Mouse (Mus musculus) thymus, postnatal 0 days (tissue): ENCODE results near the gene Pfn1. TPM values are rescaled to one million over a fixed set of nuclear protein-coding genes. Genes with fewer than 3 reads are reported as not detected.
A peak's percentile ranks its signal among the peaks of the same experiment; 100 is the strongest.

ENCODE experiments used
- DNase-seq: peaks from one replicate; pipeline ENCODE4 v3.0.0-alpha.2; 2015; ENCODE audit warnings: low spot score
- polyA plus RNA-seq: library from polyadenylated mRNA; unstranded; fragments of >200 nt; fragmentation: Nextera tagmentation; extraction: Ambion mirVana; gene quantifications from 2 replicates; pipeline ENCODE4 v1.2.1, GENCODE M21; 2015

Gene Pfn1
- 2,783 and 3,382 TPM in 2 replicates for polyA plus RNA-seq

DNA sequence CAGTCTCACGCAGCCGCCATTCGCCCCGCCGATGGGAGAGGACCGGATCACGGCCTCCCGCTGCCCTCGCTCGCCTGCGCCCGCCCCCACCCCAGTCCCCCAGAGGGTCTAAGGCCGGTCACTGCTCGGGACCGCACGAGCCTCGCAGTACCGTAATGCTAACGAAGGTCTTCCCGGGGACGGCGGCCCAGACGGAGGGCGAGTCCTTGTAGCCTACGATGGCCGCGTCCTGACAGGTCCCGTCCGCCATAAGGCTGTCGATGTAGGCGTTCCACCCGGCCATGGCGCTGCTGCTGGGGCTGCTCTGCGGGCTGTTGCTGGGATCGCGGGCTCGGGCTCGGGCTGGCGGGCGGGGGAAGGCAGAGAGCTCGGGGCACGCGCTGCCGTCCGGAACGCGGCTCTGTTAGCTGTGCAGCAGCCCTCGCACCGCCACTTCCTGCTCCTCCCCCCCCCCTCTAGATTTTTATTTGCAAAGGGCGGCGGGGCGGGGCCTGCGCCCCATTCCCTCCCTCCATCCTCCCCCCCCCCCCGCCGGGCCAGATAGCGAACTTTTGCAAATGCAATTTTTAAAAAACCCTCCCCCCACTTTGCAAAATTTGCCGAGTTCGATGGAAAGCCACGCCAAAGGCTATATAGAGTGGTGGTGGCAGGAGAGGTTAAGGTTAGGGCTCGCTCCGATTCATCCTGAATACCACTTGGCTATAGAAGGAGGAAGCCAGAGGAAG is at the start of gene Pfn1:
TSS of gene Pfn1 (minus strand) at position 447 of the 725 bp plus-strand sequence.
- peak; percentile 91 for DNase-seq

- DNase-seq: no peak
These were observed 48.3 kb upstream of the Pfn1 start for GRCm38 (mm10) chr11:70702781-70703180.

DNA sequence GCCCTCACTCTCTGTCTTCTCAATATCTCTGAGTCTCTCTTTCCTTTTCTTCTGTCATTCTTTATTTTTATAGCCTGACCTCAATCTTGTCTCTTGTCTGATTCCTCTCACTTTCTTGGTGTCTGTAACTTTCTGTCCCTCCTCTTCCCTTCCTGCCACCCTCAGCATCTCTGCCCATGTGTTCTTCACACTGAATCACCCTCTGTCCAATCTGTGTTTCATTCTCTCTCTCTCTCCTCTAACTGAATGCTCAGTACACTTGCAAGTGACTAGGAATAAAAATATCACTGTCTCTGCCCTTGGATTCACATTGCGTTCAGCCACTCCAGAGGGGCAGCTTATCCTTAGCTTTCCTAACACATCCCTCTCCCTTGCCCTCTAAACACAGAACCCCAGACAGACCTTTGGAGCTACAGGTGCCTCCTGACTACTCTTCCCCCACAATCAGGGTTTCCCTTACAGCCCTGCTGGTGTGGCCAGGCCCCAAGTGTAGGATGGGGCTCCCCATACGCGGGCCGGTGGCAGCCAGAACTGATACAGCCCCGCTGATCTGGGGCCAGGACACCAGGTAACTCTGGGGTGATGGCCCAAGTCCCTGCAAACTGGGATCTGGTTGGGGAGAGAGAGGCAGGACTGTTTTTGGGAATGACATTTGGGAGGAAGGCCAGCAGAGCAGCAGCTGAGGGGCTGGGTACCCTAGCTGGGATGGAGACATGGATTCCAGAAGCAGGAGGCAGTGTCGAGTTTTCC is 47.7 kb upstream of the Pfn1 start:
- DNase-seq: no peak

DNA sequence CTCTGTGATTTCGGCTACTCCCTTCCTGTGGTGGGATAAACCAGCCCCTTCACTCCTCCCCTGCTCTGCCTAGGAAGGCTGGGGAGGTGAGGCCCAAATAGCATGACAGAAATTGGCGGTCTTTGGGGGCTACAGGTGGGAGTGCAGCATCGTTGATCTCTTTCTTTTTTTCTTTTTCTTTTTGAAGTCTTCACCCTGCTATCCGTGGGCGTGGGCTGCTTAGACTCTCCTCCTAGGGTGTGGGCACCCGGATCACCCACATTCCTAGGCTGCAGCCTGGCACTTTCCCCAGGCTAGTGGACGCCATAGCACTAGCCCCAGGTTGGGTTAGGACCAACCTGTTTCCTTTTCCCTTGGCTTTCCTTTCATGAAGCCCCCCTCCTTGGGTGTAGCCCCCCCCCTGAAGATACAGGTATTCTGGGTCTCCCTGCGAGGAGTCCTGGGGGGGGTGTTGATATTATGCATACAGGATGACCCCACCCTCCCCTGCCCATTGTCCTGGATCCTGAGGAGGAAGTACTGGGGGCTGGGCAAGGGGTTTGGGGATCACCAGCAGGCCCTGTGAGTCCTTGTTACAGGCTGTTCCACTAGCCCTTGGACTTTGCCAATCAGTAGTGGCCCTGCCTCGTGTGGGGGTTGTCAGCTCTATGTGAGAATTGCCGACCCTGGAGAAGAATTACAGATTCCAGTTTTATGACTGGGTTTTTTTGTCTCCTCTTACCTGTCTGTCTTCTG is 46.9 kb upstream of the Pfn1 start:
- no peak for DNase-seq

GRCm38 (mm10) chr11:70700613-70701012 is 46.2 kb upstream of the Pfn1 start:
- DNase-seq: peak; percentile 49

DNA sequence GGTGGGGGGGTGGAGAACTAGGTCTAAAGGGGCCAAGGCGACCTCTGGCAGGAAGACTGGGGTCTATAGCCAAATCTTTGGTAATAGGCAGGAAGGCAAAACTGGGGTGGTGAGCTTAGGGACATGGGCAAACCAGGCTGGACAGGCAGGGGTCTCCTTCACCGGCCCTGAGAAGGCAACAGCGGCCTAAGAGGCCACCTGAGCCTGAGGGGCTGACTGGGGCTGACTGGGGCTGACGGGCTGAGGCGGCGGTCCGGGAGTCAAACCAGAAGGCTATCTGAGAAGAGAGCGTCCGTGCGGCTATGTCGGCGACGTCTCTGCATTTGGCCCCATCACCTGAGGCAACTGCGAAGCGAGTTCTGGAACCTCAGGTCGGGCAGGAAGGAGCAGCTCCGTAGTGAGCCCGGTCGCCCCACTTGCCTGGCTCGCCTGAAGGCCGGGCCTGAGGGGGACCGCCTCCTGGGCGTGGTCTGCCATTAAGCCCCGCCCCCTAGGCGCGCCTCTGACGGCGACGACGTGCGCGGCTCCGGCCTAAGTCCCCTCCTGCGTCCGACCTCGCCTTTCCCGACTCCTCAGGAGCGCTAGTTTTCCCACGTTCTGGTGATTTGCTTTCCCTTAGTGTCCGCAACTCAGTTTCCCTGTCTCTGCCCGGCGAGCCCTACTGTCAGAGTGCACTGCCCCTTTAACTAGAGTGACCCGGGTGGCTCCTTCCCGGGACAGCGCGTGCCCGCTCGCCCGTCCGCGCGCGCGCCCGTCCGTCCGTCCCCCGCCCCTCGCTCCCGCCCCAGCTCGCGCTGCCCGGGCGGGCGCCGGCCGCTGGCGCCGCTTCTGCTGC is 45.5 kb upstream of the Pfn1 start, which contains the start of the genes Inca1 and Kif1c:
TSS of gene Inca1 (minus strand) at position 434 of the 835 bp plus-strand sequence.
TSS of gene Kif1c (plus strand) at position 827 of the 835 bp plus-strand sequence.
- DNase-seq: peak; percentile 94

GRCm38 (mm10) chr11:70699051-70699450 is 44.6 kb upstream of the Pfn1 start:
- DNase-seq: no peak

DNA sequence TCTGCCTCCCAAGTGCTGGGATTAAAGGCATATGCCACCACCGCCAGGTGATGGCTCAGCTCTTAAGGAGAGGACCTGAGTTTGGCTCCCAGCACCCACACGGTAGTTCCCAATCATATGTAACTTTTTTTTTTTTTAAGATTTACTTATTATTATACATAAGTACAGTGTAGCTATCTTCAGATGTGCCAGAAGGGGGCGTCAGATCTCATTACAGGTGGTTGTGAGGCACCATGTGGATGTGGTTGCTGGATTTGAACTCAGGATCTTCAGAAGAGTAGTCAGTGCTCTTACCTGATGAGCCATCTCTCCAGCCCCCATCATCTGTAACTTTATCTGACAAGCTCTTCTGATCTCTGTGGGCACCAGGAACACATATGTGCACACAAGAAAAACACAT is 42.9 kb upstream of the Pfn1 start:
- DNase-seq: no peak

DNA sequence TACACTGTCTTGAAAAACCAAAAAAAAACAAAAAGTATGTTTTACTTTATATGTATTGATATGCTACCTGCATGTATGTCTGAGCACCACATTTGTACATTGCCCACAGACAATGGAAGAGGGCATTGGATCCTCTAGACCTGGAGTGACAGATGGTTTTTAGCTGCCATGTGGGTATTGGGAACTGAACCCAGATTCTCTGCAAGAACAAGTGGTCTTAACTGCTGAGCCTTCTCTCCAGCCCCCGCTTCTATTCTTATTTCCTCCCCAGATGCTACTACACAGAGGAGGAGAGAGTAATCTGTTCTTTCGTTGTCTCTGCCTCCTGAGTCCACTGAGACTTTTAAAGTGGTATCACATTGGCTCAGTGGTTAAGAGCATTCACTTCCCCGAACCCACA is 39.1 kb upstream of the Pfn1 start:
- no peak for DNase-seq

DNA sequence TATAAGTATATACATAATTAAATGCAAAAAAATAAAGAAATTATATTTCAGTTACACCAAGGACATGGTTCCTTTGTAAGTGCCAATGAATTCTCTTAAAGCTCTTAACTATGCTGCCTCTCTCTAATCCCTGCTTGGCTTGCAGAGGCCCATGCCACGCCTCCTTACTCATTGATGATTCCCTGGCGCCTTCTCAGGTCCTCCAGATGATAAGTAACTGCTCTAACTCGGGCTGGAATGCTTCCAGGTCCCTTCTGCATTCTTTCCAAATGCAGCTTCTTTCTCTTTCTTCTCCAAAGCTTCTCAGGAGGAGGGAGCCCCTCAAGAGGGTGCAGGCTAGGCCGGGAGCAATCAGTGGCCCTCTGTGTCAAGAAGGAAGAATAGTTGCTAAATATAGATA is 35.1 kb upstream of the Pfn1 start:
- DNase-seq: no peak

DNA sequence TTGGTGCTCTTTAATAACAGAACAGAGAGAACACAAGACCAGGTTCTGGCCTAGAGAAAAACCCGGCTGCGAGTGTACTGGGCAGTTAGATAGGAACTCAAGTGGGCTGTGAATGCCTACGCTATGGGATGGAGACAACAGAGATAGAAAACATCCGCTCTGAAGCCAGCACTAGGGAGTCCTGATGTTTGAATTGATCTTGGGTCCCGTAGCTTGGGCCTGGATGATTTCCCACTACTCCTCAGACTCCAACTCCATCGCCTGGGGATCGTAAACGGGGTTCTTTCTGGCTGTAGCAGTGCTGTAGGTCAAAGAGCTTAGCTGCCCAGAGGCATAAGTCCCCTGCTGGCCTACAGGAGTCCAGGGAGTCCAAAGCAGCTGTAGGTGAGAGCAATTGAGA is 33.9 kb upstream of the Pfn1 start:
- no peak for DNase-seq

DNA sequence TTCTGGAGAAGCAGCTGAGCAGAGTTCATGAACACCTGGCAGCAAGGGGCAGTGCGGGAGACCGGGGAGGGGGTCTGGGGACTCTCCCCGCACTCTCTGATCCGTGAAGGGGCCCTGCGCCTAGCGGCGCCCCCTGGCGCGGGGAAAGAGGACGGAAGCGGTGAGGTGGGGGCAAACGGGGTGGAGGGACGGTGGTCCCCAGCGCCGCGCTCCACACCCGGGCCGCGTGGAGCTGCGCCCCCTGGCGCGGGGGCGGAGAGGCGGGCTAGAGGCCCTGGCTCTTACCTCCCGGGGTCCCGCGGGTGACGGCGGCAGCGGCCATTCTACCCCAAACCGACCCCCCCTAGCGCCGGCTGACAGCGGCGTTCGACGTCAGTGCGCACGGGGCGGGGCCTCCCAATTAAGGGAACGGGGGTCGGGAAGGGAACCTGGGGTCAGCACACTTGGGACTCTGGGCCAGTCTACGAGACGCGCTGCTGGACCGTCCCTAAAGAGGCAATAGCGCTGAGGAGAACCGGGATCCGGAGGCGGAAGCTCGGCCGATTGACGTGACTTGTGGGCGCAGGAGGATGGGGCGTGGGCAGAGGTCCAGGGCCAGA is 33.3 kb upstream of the Pfn1 start, which contains the start of gene Camta2:
TSS of gene Camta2 (minus strand) at position 505 of the 599 bp plus-strand sequence.
- peak; percentile 86 for DNase-seq

DNA sequence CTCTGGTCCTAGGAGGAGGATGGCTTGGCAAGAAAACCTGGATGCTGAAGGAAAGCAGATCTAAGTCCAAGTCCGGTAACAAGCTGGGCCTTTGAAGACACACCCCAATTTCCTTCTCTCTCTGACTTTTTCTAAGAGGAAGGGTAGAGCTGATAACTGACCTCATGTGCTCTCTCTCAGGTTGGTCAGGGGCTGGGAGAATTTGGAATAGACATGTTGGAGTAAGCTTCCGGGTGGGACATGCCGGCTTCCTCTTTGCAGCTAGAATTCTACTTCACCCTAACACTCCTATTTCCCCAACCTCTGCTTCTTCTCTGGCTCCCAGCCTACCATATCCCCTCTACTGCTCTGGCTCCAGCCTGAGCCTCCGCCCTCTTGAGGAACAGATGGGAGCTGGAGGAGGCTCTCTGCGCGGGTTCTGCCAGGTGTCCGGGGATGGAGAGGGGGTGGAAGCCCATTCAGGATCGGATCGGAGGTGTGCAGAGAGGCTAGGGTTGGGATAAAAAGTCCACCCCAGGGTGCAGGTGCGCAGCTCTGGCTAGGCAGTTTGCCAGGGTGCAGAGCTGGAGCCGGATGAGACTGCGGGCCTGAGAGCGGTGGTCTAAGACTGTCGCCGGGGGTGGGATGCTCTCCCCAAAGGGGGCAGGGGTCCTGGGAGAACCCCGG is 32.6 kb upstream of the Pfn1 start:
- no peak for DNase-seq

DNA sequence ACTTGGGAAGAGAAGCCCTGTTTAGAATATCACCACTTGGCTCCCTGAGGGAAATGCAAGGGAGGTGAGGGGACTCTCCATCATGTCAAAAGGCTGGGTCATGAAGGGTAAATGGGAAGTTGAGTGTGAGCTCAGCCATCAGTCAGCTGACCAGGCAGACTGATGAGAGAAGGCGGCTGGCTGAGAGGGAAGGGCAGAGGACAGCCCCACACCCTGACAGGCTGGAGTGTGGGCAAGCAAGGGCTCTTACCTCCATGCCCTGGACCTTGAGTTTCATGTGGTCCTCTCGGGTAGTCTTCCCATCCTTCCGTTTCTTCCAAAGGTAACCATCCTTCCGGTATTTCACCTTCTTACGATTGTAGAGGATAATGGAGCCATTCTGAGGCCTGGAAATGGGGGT is 29.2 kb upstream of the Pfn1 start:
- DNase-seq: no peak

- DNase-seq: peak; percentile 66
These were observed 27.6 kb upstream of the Pfn1 start for GRCm38 (mm10) chr11:70681897-70682581.

- DNase-seq: no peak
These were observed 26.7 kb upstream of the Pfn1 start for GRCm38 (mm10) chr11:70681170-70681569.

- DNase-seq: no peak
These were observed 25.4 kb upstream of the Pfn1 start for GRCm38 (mm10) chr11:70679894-70680293.

DNA sequence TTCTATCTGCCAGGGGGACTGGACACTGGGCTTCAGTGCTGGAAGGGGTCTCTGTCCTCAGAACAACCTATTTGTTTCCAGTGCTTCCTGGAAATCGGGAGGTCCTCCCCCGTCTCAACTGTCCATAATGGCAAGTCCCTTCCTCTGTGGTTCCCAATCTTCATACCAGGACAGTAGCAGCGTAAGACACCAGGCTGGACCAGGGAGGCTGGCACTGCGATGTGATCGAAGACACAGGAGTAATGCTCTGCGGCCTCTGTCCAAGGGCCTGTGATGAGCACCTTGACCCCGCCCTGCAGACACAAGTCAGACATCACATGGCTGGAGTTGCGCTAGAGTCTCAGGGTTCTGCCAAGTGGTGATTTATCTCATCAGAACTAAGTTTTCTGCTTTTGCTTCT is 24.9 kb upstream of the Pfn1 start:
- no peak for DNase-seq

DNA sequence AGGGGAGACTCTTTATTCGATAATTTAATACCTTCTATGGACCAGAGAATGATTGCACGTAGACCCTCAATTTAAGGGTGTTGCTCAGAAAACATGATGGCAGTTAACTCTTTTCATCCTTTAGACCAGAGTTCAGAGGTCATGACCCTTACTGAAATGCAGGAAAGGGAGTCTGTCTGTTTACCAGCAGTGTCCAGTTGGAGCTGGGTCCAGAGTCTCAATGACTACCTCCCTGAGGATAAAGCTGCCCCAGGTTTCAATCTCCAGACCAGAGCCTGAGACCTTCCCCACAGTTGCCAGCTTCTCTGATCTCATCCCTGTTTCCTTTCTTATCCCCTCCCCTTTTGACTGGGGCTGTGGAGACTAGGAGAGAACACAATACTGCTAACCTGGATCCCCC is 24.1 kb upstream of the Pfn1 start:
- DNase-seq: no peak
